Mouse (Mus musculus) E14TG2a.4 (cell line): ENCODE results near the gene Dcaf17.

ENCODE experiments used
- CTCF ChIP-seq: conservative IDR thresholded peaks from 2 replicates; pipeline ENCODE4 v1.5.1; 2014; ENCODE audit warnings: low read length
- POU5F1 ChIP-seq: IDR thresholded peaks from 2 replicates; pipeline ENCODE4 v1.6.1; 2014; ENCODE audit warnings: low read length, borderline replicate concordance

DNA sequence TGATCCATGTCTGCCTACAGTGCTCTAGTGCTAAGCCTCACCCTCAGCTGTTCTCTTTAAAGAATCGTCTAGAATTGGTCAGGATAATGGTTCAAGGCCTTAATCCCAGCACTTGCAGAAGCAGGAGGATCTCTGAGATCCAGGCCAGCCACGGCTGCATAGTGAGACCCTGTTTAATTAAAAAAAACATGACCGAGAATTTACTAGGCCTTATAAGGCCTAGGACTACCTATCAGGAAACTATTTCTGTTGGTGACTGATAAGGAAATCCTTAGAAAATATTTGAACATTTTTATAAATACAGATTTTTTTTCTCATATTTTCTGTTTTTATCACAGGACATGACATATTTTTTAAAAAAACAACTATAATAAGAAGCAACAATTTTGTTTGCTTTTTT, 18.2 kb downstream of the Dcaf17 start:
- TF ChIP-seq CTCF: no peak
- no peak for TF ChIP-seq POU5F1
